8 mouse cellular contexts compared by ENCODE assay signal in the genomic region with DNA sequence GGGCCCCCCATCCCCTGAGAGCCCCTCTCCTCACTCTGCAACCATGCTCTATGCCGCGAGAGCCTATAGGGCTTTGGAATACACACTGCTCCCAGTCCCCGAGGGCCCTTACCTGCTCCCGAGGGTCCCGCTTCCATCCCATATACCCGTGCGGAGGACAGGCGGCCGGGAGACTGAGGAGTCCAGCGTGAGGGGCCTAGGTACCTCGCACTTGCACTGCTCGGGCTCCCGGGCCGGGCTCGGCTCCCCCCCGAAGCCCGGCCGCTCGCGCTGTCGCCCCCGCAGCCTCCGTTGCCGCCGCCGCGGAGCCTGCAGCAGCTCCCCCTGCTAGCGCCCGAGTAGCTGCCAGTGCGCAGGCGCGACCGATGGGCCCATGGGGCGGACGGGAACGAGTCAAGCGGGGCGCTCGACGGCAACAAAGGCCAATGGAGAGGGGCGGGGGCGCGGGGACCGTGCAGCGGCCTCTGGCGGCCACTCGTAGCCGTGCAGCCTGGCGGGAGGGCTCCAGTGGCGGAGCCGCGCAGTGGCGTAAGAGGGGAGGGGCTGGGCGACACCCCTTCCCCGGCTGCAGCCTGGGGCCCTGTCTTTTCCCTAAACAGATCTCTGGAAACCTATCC. TPM values are rescaled to one million over a fixed set of nuclear protein-coding genes. Genes with fewer than 3 reads are reported as not detected.
A peak's percentile ranks its signal among the peaks of the same experiment; 100 is the strongest.
DNase-seq lines count a peak whose midpoint lies in the region; ATAC-seq and TF ChIP-seq lines count a peak whose summit lies in the region.

Ago1 (minus strand) TSS at position 299 of the 617 bp plus-strand sequence.

- TF ChIP-seq EP300 in lung, postnatal 0 days (IDR thresholded peaks at IDR 0.05): no peak

- H3K4me1 ChIP-seq in hindbrain, embryonic 10.5 days (replicated peaks): peaks cover 58% of the 10 kb centered on the region
- peaks cover 16% of the 10 kb centered on the region; the same call in 1 of the 2 replicates for H3K4me1 ChIP-seq in lung, postnatal 0 days (ENCODE audit: insufficient read depth, low read depth, low read length)

- peak within 1 kb of the TSS; percentile 96 for H3K4me3 ChIP-seq in hindbrain, embryonic 10.5 days
- peak within 1 kb of the TSS; percentile 90 for H3K4me3 ChIP-seq in lung, postnatal 0 days (ENCODE audit: low read depth, low read length)

- peak within 1 kb of the TSS; percentile 73 for H3K9ac ChIP-seq in lung, postnatal 0 days (replicated peaks; ENCODE audit: low read depth)

- H3K27me3 ChIP-seq in hindbrain, embryonic 10.5 days (ENCODE audit: insufficient read depth, poor library complexity, severe bottlenecking): no peaks in the 10 kb centered on the region
- H3K27me3 ChIP-seq in lung, postnatal 0 days (replicated peaks; ENCODE audit: insufficient read depth, low read length): no peaks in the 10 kb centered on the region

- peak; percentile 88 for ATAC-seq in frontal cortex, adult (ENCODE audit: low TSS enrichment)
- ATAC-seq in lung, postnatal 0 days: peak; percentile 88

- H3K9me3 ChIP-seq in hindbrain, embryonic 10.5 days: no peaks in the 10 kb centered on the region
- H3K9me3 ChIP-seq in lung, postnatal 0 days (ENCODE audit: low read length): no peaks in the 10 kb centered on the region

- peak within 1 kb of the TSS; percentile 83 for H3K4me2 ChIP-seq in lung, postnatal 0 days (replicated peaks; ENCODE audit: low read depth, low read length)

- TF ChIP-seq CTCF in lung, postnatal 0 days (IDR thresholded peaks at IDR 0.05): peak; percentile 98

- peaks cover 7% of the 10 kb centered on the region for H3K36me3 ChIP-seq in hindbrain, embryonic 10.5 days
- no peaks in the 10 kb centered on the region for H3K36me3 ChIP-seq in lung, postnatal 0 days (ENCODE audit: insufficient read depth, low read length)

- DNase-seq in MEL-GATA-1-ER (ENCODE audit: extremely low read depth, low read depth): peak; percentile 71
- DNase-seq in cerebellum, adult 8-10 months: peak; percentile 95
- peak; percentile 97 for DNase-seq in hindbrain, embryonic 10.5 days (ENCODE audit: low spot score)
- DNase-seq in layer of hippocampus, adult 9-11 months: peak; percentile 96
- DNase-seq in lung, postnatal 0 days (ENCODE audit: low spot score): peak; percentile 97
- DNase-seq in ovary, postnatal 14 days (ENCODE audit: low spot score): peak; percentile 93
- peak; percentile 98 for DNase-seq in thymus, postnatal 14 days

- WGBS in hindbrain, embryonic 10.5 days: under 1% methylated on average over 55 of the region's 55 CpGs
- under 1% methylated on average over 39 of the region's 55 CpGs for WGBS in lung, postnatal 0 days

- H3K27ac ChIP-seq in hindbrain, embryonic 10.5 days: peak within 1 kb of the TSS; percentile 99
- peak within 1 kb of the TSS; percentile 85 for H3K27ac ChIP-seq in lung, postnatal 0 days (ENCODE audit: low read length)

RNA-seq across cellular contexts. Expression of gene Ago1, which starts in this region (rescaled TPM):
- 11.8 and 13.2 TPM in 2 replicates for polyA plus RNA-seq in hindbrain, embryonic 10.5 days (2016; fragmentation: Nextera tagmentation; extraction: Ambion mirVana)
- polyA plus RNA-seq in lung, postnatal 0 days (2015; fragmentation: Nextera tagmentation; extraction: Ambion mirVana): 5.4 and 5.7 TPM in 2 replicates

Comparison
In these comparisons a context has a peak if more than half of its experiments do, and no peak if none do; other contexts are left out.
1. Peak in every context shown above with its lines: DNase-seq, ATAC-seq, H3K4me3 ChIP-seq and H3K27ac ChIP-seq.